Mouse (Mus musculus) forebrain, embryonic 10.5 days (tissue): ENCODE measurements around the gene Chst10. TPM values are rescaled to one million over a fixed set of nuclear protein-coding genes. Genes with fewer than 3 reads are reported as not detected.

Source experiments
- DNase-seq: peaks from one replicate; pipeline ENCODE4 v3.0.0-alpha.2; 2017; ENCODE audit warnings: low spot score; ENCODE audit errors: extremely low spot score
- H3K27ac ChIP-seq: fragments of 300-500 bp; sonication (generic); 2 replicates; pipeline ENCODE4 v1.5.1; 2016; ENCODE audit warnings: mild to moderate bottlenecking
- H3K27me3 ChIP-seq: fragments of 300-500 bp; sonication (generic); 2 replicates; pipeline ENCODE4 v1.6.1; 2016; ENCODE audit warnings: mild to moderate bottlenecking; ENCODE audit not compliant: poor library complexity, severe bottlenecking
- H3K36me3 ChIP-seq: fragments of 300-500 bp; sonication (generic); replicated peaks from 2 replicates; pipeline ENCODE4 v1.6.1; 2016; ENCODE audit warnings: mild to moderate bottlenecking, moderate library complexity
- H3K4me1 ChIP-seq: fragments of 300-500 bp; sonication (generic); 2 replicates; pipeline ENCODE4 v1.6.1; 2016
- H3K4me3 ChIP-seq: fragments of 300-500 bp; sonication (generic); 2 replicates; pipeline ENCODE4 v1.5.1; 2016; ENCODE audit warnings: mild to moderate bottlenecking, moderate library complexity
- H3K9me3 ChIP-seq: fragments of 300-500 bp; sonication (generic); 2 replicates; pipeline ENCODE4 v1.6.1; 2016; ENCODE audit warnings: mild to moderate bottlenecking, moderate library complexity
- WGBS: fragments of 180-500 bp; shearing (Covaris S2); methylation state at CpG from one replicate; pipeline ENCODE4 v1.1.7; 2016; 5-methylcytosine and 5-hydroxymethylcytosine counted together
- polyA plus RNA-seq: library from polyadenylated mRNA; unstranded; fragments of >200 nt; fragmentation: Nextera tagmentation; extraction: Ambion mirVana; gene quantifications from 2 replicates; pipeline ENCODE4 v1.2.1, GENCODE M21; 2016

The Chst10 gene
- polyA plus RNA-seq, 1 experiment from 2014 or later = 12.4 TPM

DNA sequence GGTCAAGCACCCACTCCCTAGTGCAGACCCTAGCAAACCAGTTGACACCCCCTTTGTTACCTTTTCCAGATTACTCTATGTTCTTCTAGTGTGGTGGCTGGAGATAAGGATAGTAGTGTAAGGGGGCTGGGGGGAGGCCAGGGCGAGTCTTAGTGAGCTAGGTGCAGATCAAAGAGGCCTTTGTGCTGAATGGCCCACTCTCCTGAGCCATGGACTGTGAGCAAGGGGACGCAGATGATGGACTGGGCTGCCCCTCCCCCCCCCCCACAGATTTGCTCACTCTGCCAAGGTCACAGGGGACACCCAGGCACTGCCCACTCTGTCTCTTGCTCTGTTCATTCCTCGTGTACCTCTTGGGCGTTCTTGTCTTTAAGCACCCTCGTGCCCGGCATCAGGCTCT, 10.9 kb downstream of the Chst10 start:
- no peak for DNase-seq
- WGBS = 77% methylated on average over 6 of the region's 6 CpGs
- Histone ChIP-seq H3K27ac (0 out of 2 replicates have a peak overlapping the region, but pooled peaks have one; percentile 11), H3K4me1 (peaks cover 6% of the 10 kb centered on the region), H3K36me3 (peaks cover 16% of the 10 kb centered on the region), H3K27me3 (no peaks in the 10 kb centered on the region), H3K9me3 (no peaks in the 10 kb centered on the region), H3K4me3 (no peak overlapping the region)

DNA sequence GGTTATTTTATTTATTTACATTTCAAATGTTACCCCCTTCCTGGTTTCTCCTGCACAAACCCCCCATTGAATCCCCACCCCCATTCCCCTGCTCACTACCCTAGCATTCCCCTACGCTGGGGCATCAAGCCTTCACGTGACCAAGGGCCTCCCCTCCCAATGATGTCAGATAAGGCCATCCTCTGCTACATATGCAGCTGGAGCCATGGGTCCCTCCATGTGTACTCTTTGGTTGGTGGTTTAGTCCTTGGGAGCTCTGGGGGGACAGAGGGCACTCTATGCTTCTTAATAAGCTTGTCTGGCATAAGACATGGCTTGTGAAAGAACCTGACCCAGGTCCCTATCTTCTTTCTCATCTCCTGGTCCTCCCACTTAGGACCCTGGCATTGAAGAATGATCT, 11.4 kb downstream of the Chst10 start:
- WGBS = 82% methylated on average over 2 of the region's 2 CpGs
- DNase-seq = no peak
- Histone ChIP-seq H3K4me1 (peaks cover 6% of the 10 kb centered on the region), H3K4me3 (no peak overlapping the region), H3K27ac (0 out of 2 replicates have a peak overlapping the region, but pooled peaks have one; percentile 11), H3K27me3 (no peaks in the 10 kb centered on the region), H3K9me3 (no peaks in the 10 kb centered on the region), H3K36me3 (peaks cover 15% of the 10 kb centered on the region)

- no peak overlapping the region for H3K4me3 ChIP-seq
- WGBS = 72% methylated on average over 2 of the region's 2 CpGs
- H3K36me3 ChIP-seq = peaks cover 12% of the 10 kb centered on the region
- H3K9me3 ChIP-seq = no peaks in the 10 kb centered on the region
- H3K27ac ChIP-seq = no peak overlapping the region; the same call in 1 of the 2 replicates
- DNase-seq = no peak
- no peaks in the 10 kb centered on the region for H3K27me3 ChIP-seq
- peaks cover 6% of the 10 kb centered on the region for H3K4me1 ChIP-seq
These were observed 12.0 kb downstream of the Chst10 start for GRCm38 (mm10) chr1:38885956-38886355.

DNA sequence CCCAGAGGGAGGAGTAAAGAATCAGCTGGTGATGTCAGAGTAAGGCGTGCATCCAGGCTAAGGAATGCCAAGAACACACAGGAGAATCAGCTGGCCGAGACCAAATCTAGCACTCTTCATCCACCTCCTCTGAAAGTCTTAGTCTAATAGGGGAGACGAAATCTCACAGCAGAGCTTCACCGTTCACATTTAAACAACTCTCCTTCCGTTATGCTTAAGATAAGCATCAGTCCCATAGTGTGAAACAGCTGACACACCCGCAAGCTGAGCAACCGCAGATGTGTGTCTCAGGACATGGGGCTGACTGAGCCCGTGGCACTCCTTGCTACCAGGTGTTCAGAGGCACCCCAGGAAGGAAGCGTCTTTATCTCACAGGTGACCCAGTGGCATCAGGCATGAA, 14.2 kb downstream of the Chst10 start:
- no peak for DNase-seq
- peaks cover 10% of the 10 kb centered on the region for H3K9me3 ChIP-seq
- H3K27me3 ChIP-seq = no peaks in the 10 kb centered on the region
- peaks cover 6% of the 10 kb centered on the region for H3K4me1 ChIP-seq
- WGBS = 89% methylated on average over 9 of the region's 9 CpGs
- H3K36me3 ChIP-seq = peaks cover 16% of the 10 kb centered on the region
- H3K4me3 ChIP-seq = no peak overlapping the region
- no peak overlapping the region for H3K27ac ChIP-seq

- H3K4me1 ChIP-seq = peaks cover 6% of the 10 kb centered on the region
- H3K9me3 ChIP-seq = peaks cover 10% of the 10 kb centered on the region
- no peaks in the 10 kb centered on the region for H3K27me3 ChIP-seq
- no peak overlapping the region for H3K27ac ChIP-seq
- no peak overlapping the region for H3K4me3 ChIP-seq
- H3K36me3 ChIP-seq = peaks cover 16% of the 10 kb centered on the region
- WGBS = 95% methylated on average over 4 of the region's 4 CpGs
- no peak for DNase-seq
These were observed 15.2 kb downstream of the Chst10 start for GRCm38 (mm10) chr1:38882746-38883145.

- Histone ChIP-seq H3K36me3 (peaks cover 16% of the 10 kb centered on the region), H3K4me1 (0 out of 2 replicates have a peak, but pooled peaks cover 8% of the 10 kb centered on the region), H3K27me3 (no peaks in the 10 kb centered on the region), H3K27ac (no peak overlapping the region), H3K4me3 (no peak overlapping the region), H3K9me3 (peaks cover 10% of the 10 kb centered on the region)
- DNase-seq = no peak
- 81% methylated on average over 4 of the region's 4 CpGs for WGBS
These were observed 16.6 kb downstream of the Chst10 start for GRCm38 (mm10) chr1:38881366-38881765.

DNA sequence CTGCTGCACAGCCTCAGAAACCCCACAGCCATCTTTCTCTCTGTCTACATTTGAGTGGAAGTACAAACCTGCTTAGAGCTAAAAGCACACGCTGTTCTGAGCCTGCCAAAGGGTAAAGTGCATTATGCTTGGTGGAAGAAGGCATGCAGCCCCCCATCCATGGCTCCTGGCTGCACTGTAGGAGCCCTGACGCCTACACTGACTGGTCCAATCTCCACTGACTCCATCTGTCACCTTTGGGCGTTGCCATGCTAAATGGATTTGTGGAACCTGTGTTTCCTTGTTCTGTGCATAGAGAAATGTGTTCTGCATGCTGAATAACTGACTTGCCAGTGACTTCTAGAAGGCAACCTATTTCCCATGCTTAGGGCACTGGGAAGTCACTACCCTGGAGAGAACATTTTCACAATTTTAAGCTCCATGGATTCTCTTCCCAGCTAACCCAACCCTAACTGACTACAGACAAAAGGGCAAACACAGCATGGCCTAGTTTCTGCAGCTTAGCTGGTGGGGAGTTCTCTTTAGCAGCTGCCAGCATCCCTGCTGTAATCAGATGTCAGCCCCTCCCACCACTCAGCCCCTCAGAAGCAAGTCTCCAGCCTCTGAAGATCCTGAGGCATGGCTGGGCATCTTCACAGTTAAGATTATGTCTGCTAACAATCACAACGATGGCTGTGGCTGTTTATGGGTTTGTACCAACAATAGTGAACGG, 21.1 kb downstream of the Chst10 start:
- Histone ChIP-seq H3K27ac (no peak overlapping the region), H3K9me3 (peaks cover 10% of the 10 kb centered on the region), H3K4me1 (0 out of 2 replicates have a peak, but pooled peaks cover 8% of the 10 kb centered on the region), H3K27me3 (no peaks in the 10 kb centered on the region), H3K36me3 (peaks cover 13% of the 10 kb centered on the region; the same call in 1 of the 2 replicates), H3K4me3 (no peak overlapping the region)
- 55% methylated on average over 5 of the region's 5 CpGs for WGBS
- DNase-seq = no peak

DNA sequence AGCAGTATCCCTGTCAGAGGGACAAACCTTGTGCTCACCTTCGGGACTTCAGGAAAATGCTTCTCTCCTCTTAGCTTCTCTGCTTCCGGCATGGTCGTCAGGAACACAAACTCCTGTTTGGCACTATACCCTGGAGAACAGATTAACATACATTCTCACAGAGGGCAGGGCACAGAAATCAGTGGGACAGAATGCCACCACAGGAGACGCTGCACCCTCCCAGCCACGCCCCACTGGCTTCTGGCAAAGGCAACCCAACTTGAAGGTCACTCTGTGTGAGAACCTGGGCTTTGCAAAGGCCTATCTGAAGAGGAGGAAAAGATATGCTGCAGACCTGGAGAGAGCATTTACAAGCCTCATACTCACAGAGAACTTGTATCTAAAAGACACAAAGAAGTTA, 24.1 kb downstream of the Chst10 start:
- no peak overlapping the region for H3K27ac ChIP-seq
- H3K4me3 ChIP-seq = no peak overlapping the region
- DNase-seq = no peak
- H3K4me1 ChIP-seq = peaks cover 15% of the 10 kb centered on the region
- no peaks in the 10 kb centered on the region for H3K27me3 ChIP-seq
- H3K36me3 ChIP-seq = peaks cover 17% of the 10 kb centered on the region; the same call in 1 of the 2 replicates
- 84% methylated on average over 5 of the region's 5 CpGs for WGBS
- peaks cover under 1% of the 10 kb centered on the region; the same call in 1 of the 2 replicates for H3K9me3 ChIP-seq

GRCm38 (mm10) chr1:38871834-38872233, 26.1 kb downstream of the Chst10 start:
- peaks cover 10% of the 10 kb centered on the region for H3K4me1 ChIP-seq
- 97% methylated on average over 6 of the region's 6 CpGs for WGBS
- peaks cover 30% of the 10 kb centered on the region for H3K36me3 ChIP-seq
- no peaks in the 10 kb centered on the region for H3K9me3 ChIP-seq
- no peak overlapping the region for H3K4me3 ChIP-seq
- H3K27me3 ChIP-seq = no peaks in the 10 kb centered on the region
- H3K27ac ChIP-seq = no peak overlapping the region
- DNase-seq = no peak

DNA sequence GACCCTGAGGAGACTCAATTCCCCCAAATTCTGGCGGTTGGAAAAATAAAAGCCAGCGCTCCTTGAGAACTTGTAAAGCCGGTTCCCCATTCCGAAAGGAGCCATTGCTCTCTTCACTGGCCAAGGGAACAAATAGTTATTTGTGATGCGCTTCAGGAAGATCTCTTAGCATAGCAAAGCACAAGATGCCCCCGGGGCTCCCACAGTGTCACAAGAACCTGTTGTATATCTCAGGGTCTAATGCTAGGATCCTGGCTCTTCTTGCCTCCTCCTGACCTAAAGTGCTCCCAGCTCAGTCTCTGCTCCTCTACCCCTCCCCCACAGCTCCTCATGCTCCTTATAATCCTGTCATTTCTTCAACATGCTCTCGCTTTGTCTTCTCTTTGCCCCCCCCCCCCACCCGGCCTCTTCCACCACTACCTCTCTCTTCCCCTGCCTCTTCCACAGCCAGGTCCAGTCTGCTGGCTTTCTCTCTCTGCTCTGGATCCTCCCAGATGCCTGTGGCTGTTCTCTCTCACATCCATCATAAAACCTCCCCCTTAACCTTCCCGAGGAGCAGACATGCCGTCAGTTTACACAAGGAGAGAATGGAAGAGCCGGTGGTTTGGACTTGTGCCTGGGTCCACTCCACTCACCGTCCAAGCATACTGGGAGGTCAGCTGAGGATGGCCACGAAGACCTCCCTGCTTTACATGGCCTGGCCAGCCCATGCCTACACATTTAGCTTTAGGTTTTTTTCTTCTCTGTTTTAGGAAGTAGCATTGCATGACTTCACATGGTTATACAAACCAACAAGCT, 28.4 kb downstream of the Chst10 start:
- 63% methylated on average over 13 of the region's 13 CpGs for WGBS
- no peak for DNase-seq
- H3K36me3 ChIP-seq = peaks cover 44% of the 10 kb centered on the region
- H3K9me3 ChIP-seq = no peaks in the 10 kb centered on the region
- peaks cover 7% of the 10 kb centered on the region for H3K4me1 ChIP-seq
- H3K4me3 ChIP-seq = no peak overlapping the region
- no peaks in the 10 kb centered on the region for H3K27me3 ChIP-seq
- H3K27ac ChIP-seq = no peak overlapping the region

DNA sequence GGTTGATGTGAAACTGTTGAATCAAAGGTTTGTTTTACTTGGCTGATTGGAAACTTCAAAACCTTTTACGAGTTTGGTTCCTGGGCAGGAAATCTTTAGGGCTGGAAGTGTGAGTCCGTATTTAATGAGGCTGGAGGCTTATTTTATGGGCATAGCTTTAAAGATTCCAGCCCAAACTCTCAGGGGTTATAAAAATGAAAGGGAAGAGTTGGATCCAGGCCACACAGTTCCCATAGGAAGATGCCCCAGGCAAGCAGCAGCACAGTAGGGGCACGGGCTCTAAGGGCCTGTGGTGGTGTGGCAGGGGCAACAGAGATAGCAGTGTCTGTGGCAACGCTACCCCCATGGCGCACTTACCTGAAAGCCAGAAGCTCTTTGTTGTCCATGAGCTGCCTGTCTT, 31.7 kb downstream of the Chst10 start:
- no peak overlapping the region for H3K4me3 ChIP-seq
- peaks cover 32% of the 10 kb centered on the region for H3K36me3 ChIP-seq
- H3K4me1 ChIP-seq = peaks cover 7% of the 10 kb centered on the region
- WGBS = 93% methylated on average over 5 of the region's 5 CpGs
- no peaks in the 10 kb centered on the region for H3K9me3 ChIP-seq
- H3K27me3 ChIP-seq = no peaks in the 10 kb centered on the region
- DNase-seq = no peak
- H3K27ac ChIP-seq = no peak overlapping the region

DNA sequence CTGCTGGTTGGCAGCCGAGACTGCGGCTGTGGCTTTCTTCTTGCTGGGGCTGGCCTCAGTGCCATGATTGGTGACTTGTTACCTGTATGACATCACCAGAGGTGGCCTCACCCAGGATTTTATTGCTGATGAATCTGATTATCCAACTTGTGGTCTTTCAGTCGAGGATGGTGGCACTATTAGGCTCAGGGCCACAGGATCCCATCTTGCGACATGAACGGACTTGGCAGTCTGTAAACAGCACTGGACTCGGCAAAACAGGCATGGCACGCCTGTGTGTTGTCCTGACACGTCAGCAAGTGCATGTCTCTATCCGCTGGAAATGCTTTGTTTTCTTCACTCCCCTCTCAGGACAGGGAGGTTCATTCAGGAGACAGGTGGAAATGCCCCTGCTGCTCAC, 33.6 kb downstream of the Chst10 start:
- Histone ChIP-seq H3K4me1 (peaks cover 2% of the 10 kb centered on the region; the same call in 1 of the 2 replicates), H3K36me3 (peaks cover 30% of the 10 kb centered on the region), H3K27me3 (no peaks in the 10 kb centered on the region), H3K4me3 (no peak overlapping the region), H3K9me3 (no peaks in the 10 kb centered on the region), H3K27ac (no peak overlapping the region)
- WGBS = 89% methylated on average over 9 of the region's 9 CpGs
- DNase-seq = no peak

- H3K4me1 ChIP-seq = no peaks in the 10 kb centered on the region
- DNase-seq = no peak
- H3K27ac ChIP-seq = no peak overlapping the region
- H3K9me3 ChIP-seq = no peaks in the 10 kb centered on the region
- no peak overlapping the region for H3K4me3 ChIP-seq
- no peaks in the 10 kb centered on the region for H3K27me3 ChIP-seq
- 21% methylated on average over 4 of the region's 4 CpGs for WGBS
- H3K36me3 ChIP-seq = peaks cover 18% of the 10 kb centered on the region
These were observed 35.7 kb downstream of the Chst10 start for GRCm38 (mm10) chr1:38862213-38862612.
